Mouse (Mus musculus) cerebellum, adult 9-11 months (tissue): ENCODE results near the gene Dido1.

Source experiments
- DNase-seq: peaks from one replicate; pipeline ENCODE4 v3.0.0; 2022

Gene Dido1

GRCm38 (mm10) chr2:180678609-180679140 is 31.1 kb downstream of the Dido1 start:
- peak; percentile 52 for DNase-seq

- no peak for DNase-seq
Observed at GRCm38 (mm10) chr2:180676706-180677105, 33.1 kb downstream of the Dido1 start.

- DNase-seq = no peak
Observed at GRCm38 (mm10) chr2:180662008-180662407, 47.8 kb downstream of the Dido1 start.

GRCm38 (mm10) chr2:180660521-180660920 is 49.3 kb downstream of the Dido1 start:
- no peak for DNase-seq

- peak; percentile 32 for DNase-seq
Observed at GRCm38 (mm10) chr2:180659353-180660150, 50.2 kb downstream of the Dido1 start.

GRCm38 (mm10) chr2:180658381-180658780 is 51.4 kb downstream of the Dido1 start:
- DNase-seq = no peak

GRCm38 (mm10) chr2:180657394-180658013 is 52.3 kb downstream of the Dido1 start:
- peak; percentile 56 for DNase-seq

GRCm38 (mm10) chr2:180655150-180655549 is 54.6 kb downstream of the Dido1 start:
- DNase-seq = no peak

GRCm38 (mm10) chr2:180654666-180655065 is 55.1 kb downstream of the Dido1 start:
- DNase-seq = no peak

- no peak for DNase-seq
Observed at GRCm38 (mm10) chr2:180646841-180647240, 63.0 kb downstream of the Dido1 start.

- DNase-seq = no peak
Observed at GRCm38 (mm10) chr2:180643626-180644025, 66.2 kb downstream of the Dido1 start.

- no peak for DNase-seq
Observed at GRCm38 (mm10) chr2:180642555-180643260, 67.1 kb downstream of the Dido1 start, which contains the start of gene Tcfl5. Tcfl5 (minus strand) TSS chr2:180642708.

- no peak for DNase-seq
Observed at GRCm38 (mm10) chr2:180641576-180642554, 67.9 kb downstream of the Dido1 start.

- no peak for DNase-seq
Observed at GRCm38 (mm10) chr2:180611882-180612281, 97.9 kb downstream of the Dido1 start.

GRCm38 (mm10) chr2:180610283-180610682 is 99.5 kb downstream of the Dido1 start:
- DNase-seq = no peak
